Mouse (Mus musculus) left cerebral cortex, postnatal 4 days (tissue): Measurements from ENCODE around the gene Rpsa. TPM values are rescaled to one million over a fixed set of nuclear protein-coding genes. Genes with fewer than 3 reads are reported as not detected.
A peak's percentile ranks its signal among the peaks of the same experiment; 100 is the strongest.

Experiments
- DNase-seq: peaks from one replicate; pipeline ENCODE4 v3.0.0-alpha.2; 2022
- intact Hi-C: fragments of 180-260 bp; cut with DNase I; formaldehyde crosslinking; loops from one replicate; pipeline ENCODE4 v1.15.1; 2025
- total RNA-seq, 2 experiments: library from RNA; stranded (reverse); gene quantifications; 2 replicates each; pipeline ENCODE4 v1.2.3; 2021

Gene Rpsa
- total RNA-seq, 2 experiments from 2014 or later: 996 to 1,006 TPM

DNA sequence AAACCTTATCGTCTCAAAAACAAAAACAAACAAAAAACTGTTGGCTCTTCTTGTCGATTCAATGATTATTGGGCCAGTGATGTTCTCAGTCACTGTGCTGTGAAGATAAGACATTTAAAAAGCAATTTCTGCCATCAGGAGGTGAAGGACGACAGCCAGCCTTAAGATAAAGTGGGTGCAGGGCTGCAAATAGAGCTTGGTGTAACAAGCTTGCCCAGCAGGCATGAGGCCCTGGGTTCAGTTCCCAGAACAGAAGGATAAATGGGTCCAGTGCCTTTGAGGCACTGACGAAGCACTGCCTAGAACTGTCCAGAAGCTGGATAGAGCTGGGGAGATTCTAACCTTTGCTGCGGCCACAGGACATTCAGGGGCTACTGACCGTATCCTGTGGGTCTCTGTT is 15.0 kb upstream of the Rpsa start:
- DNase-seq: no peak
- intact Hi-C loops: no loop called here

DNA sequence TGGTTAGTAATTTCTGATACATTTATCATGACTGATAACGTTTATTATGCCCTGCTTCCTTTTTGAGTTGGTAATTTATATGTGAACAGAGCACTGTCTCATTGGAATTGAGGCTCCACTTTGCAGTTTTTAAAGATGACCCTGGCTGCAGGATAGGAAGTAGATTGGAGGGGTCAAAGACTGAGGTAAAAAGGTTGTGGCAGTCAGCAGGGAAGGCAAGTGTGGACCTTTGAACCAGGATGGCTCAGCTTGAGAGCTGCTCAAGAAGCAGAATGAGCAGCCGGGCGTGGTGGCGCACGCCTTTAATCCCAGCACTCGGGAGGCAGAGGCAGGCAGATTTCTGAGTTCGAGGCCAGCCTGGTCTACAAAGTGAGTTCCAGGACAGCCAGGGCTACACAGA is 14.0 kb upstream of the Rpsa start:
- intact Hi-C loops: no loop called here
- DNase-seq: no peak

DNA sequence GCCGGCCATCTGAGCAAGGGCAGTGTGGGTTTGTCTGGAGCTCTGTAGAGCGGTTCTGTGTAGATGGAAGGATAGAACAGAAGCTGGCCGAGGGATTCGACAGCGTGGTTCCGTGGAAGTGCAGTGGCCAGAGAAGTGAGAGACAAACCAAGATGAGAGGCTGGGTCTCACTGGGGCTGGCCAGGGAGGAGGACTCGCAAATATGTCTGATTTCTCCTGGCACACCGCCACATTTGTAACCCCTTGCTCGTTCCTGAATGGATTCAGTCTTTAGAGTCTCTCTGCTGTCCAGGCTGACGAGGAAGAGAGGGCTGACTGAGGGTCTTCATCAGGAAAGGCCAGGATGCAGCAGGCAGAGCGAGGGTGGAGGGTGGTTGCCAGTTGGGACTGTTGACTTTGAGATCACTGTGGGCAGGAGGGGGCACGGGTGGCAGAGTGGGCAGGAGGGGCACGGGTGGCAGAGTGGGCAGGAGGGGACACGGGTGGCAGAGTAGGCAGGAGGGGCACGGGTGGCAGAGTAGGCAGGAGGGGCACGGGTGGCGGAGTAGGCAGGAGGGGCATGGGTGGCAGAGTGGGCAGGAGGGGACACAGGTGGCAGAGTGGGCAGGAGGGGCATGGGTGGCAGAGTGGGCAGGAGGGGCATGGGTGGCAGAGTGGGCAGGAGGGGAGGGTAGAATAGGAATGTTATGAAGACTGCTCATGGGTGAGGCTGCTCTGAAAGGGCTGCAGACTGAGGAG is 13.3 kb upstream of the Rpsa start:
- intact Hi-C loops: no loop called here

DNA sequence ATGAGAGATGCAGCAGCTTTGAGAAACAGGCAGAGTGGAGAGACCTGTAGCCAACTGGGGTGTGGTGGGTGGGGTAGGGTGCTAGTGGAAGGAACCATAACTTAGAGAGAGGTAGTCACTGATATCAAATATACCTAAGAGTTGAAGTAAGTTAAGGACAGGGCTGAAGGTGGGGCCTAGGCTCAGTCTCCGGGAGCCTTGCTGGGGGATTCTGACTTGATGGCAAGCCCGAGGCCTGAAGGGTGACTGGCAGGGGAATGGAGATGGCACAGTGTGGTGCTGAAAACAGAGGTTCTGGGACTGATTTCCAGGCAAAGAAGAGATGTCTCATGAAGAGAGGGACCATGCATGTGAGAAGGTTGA is 12.7 kb upstream of the Rpsa start:
- no peak for DNase-seq
- intact Hi-C loops: no loop called here

More for the DNA sequence above, 13.3 kb upstream of the Rpsa start:
- no peak for DNase-seq

DNA sequence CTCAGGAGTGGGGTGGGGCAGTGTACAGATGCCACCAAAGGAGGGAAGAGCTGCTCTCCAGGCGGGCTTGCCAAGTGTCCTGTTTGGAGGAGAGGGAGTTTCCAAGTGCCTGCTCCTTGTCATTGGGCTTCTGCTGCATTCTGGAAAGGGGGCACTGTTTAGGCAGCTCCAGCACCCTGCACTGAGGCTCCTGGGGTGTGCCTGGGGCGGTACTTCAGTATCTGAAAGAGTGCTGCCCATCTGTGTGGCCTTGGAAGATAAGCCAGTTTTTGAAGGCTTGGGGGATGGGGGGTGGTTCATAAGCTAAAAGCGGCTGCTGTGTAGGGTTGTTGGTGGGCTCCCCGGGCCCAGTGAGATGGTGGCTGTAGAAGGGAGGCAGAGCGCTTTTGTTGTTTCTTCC is 11.9 kb upstream of the Rpsa start:
- intact Hi-C loops: no loop called here

DNA sequence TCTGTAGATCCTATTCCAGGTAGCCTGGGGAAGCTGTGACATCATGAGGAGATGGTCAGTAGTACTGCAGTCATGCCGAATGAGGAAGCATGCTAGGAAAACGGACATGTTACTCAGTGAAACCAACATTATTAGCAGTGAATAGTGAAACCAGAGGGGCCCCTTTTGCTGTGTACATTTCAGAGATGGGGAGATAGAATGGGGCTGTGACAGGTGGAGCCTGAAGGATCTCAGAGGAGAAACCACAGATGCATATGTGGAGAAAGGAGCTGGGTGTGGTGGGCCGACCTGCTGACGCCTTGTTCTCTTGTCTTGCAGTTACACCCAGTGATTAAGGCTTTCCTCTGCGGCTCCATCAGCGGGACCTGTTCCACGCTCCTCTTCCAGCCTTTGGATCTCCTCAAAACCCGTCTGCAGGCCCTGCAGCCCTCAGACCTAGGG is 11.3 kb upstream of the Rpsa start:
- DNase-seq: no peak
- intact Hi-C loops: no loop called here

More for the DNA sequence above, 11.9 kb upstream of the Rpsa start:
- no peak for DNase-seq

DNA sequence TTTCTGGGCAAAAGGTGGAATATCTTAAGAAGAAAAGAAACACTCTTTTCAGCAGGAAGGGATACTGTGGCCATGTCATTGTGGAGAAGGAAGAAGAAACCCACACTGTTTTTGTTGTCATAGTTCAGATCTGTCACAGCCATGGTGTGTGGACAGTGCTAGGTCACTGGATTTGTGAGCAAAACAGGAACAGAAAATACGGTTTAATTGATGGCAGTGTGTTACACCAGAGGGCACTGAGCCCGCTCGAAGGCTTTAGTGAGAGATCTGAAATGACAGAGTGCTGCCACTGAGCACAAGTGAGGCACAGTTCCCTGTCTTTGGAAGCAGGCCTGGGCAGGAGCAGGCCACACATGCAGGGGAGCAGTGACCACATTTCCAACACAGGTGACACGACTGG is 9.3 kb upstream of the Rpsa start:
- no peak for DNase-seq
- intact Hi-C loops: no loop called here

DNA sequence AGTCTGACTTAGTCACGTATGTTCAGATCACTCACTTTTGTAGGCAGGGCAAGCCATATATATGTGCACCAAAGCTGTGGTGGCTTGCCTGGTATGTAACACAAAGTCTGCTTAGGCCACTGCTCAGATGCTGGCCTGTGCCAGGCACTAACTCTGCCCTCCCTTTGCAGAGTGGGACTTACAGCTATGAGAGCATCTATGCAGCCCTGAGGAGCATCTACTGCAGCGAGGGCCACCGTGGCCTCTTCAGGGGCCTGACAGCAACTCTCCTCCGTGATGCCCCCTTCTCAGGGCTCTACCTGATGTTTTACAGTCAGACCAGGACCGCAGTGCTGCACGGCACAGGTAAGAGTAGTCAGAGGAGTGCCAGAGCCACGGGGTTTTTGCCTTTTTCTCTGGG is 7.0 kb upstream of the Rpsa start:
- no peak for DNase-seq
- intact Hi-C loops: no loop called here

DNA sequence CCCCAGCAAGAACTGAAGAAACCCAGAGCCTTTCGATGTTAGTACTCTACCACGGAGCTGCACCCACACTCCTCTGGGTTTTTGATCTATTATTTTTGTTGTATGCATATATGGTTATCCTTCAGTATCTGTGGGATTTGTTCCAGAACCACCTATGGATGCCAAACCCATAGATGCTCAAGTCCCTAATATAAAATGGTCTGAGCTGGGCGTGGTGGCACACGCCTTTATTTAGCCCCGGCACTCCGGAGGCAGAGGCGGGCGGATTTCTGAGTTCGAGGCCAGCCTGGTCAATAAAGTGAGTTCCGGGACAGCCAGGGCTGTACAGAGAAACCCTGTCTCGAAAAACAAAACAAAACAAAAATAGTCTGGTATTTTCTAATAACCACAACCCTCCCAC is 621 bp upstream of the Rpsa start:
- intact Hi-C loops: no loop called here
- DNase-seq: no peak

DNA sequence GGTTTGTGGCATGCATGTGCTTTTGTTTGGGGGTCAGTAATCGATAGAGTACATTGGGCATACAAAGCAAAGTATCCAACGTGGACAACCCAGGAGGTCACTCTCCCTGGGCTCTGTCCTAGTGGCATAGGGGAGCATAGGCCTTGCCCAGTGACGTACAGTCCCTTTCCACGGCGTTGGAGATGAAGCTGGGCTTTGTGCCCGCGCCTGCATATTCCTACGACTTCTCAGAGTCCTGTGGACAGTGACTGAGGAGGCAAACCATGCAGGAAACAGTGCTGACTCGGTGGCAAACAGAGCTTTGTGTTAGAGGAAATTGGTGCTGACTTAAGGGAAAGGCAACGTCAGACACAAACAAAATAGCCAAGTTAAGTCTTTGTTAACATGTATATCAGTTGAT is 1.8 kb downstream of the Rpsa start:
- intact Hi-C loops: no loop called here
- DNase-seq: no peak

DNA sequence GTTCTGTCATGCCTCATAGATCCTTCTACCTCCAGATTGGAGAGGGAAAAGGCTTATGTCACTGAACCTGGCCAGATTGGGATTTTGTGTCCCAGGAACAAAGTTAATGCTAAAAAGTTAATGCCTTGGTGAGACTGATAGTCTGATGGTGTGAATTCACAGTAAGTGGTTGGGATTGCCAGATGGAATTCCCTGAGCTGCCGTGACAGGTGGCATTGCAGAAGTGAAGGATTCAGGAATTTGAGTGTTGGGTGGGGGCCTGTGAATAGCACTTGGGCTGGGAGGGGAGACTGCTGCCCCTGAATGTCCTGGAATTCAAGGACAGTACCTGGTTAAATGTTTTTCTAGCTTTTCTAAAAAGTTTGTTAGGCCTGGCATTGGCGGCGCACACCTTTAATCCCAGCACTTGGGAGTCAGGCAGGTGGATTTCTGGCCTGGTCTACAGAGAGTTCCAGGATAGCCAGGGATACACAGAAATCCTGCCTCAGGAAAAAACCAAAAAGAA is 4.3 kb downstream of the Rpsa start:
- intact Hi-C loops: no loop called here
- DNase-seq: no peak

DNA sequence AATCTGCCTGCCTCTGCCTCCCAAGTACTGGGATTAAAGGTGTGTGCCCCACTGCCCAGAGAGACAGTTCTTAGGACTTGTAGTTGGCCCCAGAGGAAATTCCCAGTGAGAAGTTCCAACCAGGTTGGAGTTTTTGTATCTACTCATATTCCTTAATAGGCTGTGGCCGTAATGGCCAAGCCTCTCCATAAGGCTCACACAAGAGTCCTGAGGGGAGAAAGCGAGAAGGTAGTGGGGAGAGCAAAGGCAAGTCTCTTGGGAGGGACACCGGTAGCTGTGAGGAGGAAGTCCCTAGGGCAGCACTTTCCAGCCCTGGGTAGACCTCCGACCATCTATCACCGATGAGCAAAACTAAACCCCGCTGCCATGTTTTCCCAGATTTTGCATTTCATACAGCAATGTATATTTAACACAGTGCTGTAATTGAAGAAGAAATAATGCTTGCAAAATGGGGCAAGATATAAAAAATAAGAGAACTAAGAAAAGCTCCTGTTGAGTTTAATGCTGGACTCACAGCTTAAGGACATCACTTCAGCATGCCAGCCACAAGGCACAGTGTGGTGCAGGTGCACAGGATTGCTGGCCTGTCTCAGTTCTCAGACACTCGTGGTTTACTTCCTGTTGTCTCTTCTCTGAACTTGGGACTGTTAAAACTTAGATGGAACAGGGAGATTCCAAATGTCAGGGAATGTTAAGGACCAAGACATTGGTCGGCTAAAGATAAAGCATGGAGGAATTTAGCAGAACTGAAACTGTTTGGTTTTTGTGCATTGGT is 5.7 kb downstream of the Rpsa start:
- DNase-seq: no peak
- intact Hi-C loops: no loop called here

DNA sequence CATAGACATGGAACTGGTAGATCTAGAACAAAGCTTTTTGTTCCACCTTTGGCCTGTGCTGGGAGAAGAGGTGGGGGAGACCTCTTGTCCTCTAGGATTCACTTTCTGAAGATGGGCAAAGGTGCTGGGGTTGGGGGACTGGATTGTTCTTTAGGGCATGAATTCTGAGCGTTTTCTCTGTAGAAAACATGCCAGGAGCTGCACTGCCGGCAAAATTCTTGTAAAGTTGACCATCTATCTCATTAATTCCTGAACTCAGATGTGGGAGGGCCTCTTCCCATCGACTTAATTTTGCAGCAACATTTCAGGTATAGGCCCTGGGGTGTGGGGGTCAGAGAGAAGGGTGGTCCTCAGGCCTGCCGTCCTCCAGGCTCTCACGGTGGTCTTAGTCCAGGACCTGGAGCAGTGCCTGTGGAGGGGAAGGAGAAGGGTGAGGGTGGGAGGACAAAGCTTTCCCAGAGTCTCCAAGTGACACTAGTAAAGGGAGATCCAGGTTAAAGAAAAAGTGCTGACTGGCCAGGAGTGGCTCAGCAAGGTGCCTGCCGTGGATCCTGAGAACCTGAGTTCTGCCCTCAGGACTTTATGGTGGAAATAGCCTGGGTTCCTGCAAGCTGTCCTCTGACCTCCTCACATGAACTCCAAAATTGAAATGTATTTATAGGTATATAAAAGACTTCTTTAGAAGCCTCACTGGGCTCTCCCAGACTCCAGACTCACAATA is 6.4 kb downstream of the Rpsa start:
- intact Hi-C loops: no loop called here
- DNase-seq: no peak

DNA sequence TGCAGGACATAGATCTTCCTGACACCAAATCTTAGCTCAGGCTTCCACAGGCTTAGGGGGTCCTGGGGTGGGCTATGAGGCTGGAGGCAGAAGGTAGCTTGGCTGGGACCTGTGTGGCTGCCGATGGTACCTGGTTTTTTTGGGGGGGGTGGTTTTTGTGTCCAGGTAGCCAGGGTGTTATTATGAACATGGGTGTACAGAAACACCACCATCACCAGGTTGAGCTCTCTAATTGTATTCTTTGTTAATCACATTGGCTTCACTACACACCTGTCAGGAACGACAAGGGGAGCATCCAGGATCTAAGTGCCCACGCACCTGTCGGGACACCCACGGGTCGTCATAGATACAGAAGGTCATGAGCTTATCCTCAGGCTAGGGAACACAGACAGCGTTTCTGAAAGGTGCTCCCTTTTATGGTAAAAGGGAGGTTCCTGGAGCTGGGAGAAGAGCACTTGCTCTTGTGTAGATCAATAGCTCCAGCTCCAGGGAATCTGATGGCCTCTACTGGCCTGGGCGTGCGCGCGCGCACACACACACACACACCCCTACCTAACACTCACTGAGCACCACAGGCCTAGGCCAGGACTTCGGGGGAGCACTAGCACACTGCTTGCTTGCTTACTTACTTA is 7.2 kb downstream of the Rpsa start:
- intact Hi-C loops: no loop called here
- no peak for DNase-seq

DNA sequence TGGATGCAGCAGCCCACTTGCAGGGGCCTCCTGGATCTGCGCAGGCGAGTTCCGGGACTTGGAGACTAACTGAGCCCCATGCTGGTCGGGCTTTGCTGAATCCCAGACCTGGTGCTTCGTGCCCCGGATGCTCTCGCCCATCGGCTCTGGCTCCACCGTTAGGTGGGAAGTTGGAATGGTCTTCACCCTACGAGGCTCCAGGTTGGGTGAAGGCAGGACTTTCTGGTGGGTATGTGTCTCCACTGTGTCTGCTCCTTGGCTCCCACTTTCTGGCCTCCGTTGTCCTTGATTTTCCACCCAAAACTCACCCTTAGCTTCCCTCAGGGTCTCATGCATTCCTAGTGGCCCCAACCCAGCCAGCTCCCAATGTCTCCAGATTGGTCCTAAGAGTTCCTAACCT is 8.0 kb downstream of the Rpsa start:
- no peak for DNase-seq
- intact Hi-C loops: no loop called here

DNA sequence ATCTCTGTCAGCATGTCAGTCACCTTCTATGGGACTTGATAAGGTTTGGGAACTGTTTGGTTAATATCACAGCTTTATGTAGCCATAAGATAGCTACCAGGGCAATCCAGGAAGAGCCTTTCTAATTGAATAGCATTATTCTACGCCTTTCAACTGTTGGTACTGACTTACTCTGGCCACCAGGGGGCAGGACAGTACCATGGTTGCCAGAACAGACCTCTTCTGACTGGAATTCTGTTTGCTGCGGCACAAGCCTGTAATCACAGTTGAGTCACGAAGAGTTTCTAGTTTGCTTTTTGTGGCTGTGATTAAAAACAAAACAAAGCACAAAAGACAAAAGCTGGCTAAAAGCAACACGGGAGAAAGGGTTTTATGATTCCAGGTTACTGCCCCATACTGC is 13.2 kb downstream of the Rpsa start:
- intact Hi-C loops: loop anchor here (5.0 kb wide), 3 partner anchors 237 to 357 kb away; no protein-coding TSS in a partner anchor

DNA sequence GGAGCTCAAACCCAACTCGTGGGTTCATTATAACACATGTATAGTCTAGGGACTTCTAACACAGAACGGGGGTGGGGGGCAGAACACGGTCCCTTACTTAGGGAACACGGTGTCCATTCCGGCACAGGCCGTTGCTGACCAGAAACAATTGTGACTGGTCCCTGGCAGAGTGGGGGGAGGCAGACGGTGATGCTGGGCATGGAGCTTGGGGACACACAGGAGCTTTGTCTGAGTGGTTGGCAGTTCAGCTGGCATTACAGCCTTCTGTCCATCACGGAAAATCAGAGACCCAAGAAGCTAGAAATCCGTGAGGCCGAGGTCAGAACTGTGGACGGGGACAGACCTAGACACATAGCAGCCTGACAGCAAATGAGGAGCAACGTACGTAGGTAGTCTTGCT is 17.0 kb downstream of the Rpsa start:
- intact Hi-C loops: loop anchor here (5.0 kb wide), 3 partner anchors 233 to 353 kb away; no protein-coding TSS in a partner anchor
- no peak for DNase-seq

More for the DNA sequence above, 13.2 kb downstream of the Rpsa start:
- DNase-seq: peak; percentile 83

DNA sequence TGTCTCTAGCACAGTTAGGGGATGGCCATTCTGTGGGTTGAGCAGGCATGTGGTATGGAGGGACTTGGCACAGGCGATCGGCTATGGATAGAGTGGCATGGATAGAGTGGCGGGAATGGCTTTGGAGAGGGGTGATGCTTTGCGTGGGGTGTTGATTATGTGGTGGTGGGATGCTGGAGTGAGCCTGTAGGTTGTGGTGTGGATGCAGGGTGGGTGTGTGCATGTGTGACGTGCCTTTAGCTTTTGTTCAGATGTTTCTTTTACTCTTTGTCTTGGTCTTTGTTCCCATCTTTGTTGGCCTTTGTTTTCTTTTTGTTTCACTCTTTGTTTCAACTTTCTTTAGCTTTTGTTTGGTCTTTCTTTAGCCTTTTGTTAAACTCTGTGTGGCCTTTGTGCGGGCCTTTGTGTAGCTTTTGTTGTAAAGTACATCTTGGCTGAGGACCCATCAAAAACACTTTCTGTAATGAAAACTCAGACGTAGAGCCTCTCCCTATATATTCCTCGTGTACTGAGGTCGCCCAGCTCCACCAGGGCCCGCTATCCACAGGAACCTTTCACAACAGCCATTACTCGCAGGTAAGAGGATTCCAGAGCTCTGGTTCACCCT is 21.8 kb downstream of the Rpsa start, which contains the start of gene Mobp:
Gene Mobp (plus strand): TSS at position 486 of the 607 bp plus-strand sequence.
- no peak for DNase-seq
- intact Hi-C loops: no loop called here

DNA sequence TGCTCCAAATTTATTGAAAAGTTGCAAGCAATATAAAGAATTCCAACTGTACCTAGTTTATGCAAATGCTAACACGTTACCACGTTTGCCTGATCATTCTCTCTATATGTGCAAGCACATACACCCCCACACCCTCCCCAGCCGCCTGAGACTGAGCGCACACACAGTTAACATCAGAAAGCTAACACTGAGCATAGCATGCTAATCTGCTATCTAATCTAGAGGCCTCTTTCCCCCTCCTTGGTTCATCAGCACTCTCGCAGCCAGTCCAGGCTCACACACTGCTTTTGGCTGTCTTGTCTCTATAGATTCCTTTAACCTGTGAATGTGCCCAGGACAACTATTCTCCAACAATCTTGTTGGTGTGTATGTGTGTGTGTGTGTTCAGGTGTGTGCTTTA is 23.7 kb downstream of the Rpsa start:
- intact Hi-C loops: no loop called here

DNA sequence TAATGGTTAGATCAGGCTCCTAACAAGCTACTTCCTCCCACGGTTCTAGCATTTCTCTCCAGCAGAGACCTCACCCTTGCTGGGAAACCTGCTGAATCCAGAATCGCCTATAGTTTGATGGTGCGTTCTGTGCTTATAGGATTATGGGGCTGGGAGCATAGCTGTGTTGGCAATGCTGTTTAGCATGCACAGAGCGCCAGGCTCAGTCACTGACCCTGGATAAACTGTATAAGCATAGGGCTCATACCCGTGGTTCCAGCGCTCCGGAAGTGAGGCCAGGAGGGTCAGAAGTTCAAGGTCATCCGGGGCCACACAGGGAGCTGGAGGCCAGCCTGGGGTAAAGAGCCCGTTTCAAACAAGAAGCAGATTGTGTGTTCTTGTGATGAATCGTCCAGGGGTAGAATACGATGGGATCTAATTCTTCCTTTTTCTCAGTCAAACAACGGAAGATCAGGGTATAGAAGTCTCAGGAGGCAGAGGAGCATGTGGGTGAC is 24.5 kb downstream of the Rpsa start:
- no peak for DNase-seq
- intact Hi-C loops: no loop called here

More for the DNA sequence above, 23.7 kb downstream of the Rpsa start:
- DNase-seq: no peak
